Mouse (Mus musculus) brain, embryonic 14.5 days (tissue): ENCODE measurements at regions not wholly inside any gene's neighbourhood (a gene's known extent, or its start where the extent isn't known, plus 50 kb on each side); places are given as distances from the start of the nearest gene placed in this dataset.

ENCODE experiments used
- CTCF ChIP-seq: fragments of 200-500 bp; IDR thresholded peaks from 2 replicates; pipeline ENCODE4 v1.5.1; 2012; ENCODE audit warnings: inconsistent platforms, mild to moderate bottlenecking, moderate library complexity, borderline replicate concordance; ENCODE audit not compliant: insufficient read depth, insufficient read length; ENCODE audit errors: extremely low read depth
- POLR2A ChIP-seq: fragments of 200-500 bp; IDR thresholded peaks from 2 replicates; pipeline ENCODE4 v1.6.1; 2012; ENCODE audit warnings: mild to moderate bottlenecking, inconsistent platforms, borderline replicate concordance; ENCODE audit not compliant: poor library complexity, insufficient read depth, insufficient read length, severe bottlenecking; ENCODE audit errors: extremely low read depth

DNA sequence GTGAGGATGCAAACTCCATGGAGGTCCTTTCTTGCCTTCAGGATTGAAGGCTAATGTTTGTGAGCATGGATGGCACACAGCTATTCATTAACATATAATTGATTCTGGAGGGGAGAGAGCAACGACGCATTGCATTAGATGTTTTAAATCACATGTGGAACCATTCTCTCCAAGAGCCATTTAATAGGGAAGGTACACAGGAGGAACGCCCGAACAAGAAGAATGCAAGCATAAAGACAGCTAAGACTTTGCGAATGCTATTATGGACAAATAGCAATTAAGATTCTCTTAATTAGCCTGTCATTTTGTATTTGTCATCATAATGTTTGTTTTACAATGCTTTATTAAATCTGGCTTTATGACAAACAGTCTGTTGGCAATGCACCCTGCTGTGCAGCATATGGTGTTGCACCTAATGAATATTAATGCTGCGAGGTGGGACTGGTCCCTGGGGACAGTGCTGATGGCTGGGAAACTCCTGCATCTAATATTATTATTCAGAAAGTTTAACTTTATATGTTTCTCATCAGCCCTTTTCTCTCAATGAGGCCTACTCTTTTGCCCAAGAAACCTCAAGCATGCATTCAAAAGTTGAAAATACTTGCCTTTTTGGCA is 497.5 kb downstream of the Pros1 start:
- no peak for TF ChIP-seq CTCF
- TF ChIP-seq POLR2A = no peak
